Mouse (Mus musculus): ENCODE data around the gene Mphosph9. TPM values are rescaled to one million over a fixed set of nuclear protein-coding genes. Genes with fewer than 3 reads are reported as not detected.
A peak's percentile ranks its signal among the peaks of the same experiment; 100 is the strongest.

Gene Mphosph9
- total RNA-seq, 2 experiments from 2014 or later: 3.1 to 3.3 TPM

DNA sequence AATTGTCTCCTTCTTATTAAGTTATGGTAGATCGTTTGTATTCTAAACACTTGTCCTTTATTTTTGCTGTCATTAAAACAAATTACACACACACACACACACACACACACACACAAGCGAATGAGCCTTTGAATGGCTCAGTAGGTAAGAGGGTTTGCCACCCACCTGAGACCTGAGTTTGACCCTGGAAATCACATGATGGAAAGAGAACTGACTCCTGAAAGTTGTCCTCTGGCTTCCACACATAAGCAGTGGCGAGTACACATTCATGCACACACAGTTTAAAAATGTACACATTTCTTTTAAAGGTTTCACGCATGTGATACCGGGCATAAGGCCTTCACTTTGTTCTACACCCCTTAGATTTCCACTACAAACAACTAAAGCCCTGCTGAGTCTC lies 57.5 kb downstream of the Mphosph9 start:
- DNase-seq (ENCODE audit: low spot score): no peak

DNA sequence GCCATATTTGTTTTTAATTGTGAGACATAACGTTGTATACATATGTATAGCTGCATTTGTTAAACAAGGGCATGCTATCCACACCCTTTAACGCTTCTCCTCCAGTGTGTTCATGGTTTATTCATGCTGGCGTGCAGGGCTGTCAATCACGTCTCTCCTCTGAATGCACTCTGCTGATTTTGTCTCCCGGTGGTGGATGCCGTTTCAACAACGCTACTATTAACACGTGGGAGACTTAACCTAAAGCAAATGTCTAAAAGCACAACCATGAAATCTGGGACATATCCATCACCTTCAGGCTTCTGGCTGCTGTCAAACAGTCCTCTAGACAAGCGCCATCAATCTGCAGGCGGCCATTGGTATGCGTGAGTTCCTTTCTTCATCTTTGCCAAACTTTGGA lies 58.1 kb downstream of the Mphosph9 start:
- DNase-seq (ENCODE audit: low spot score): no peak

DNA sequence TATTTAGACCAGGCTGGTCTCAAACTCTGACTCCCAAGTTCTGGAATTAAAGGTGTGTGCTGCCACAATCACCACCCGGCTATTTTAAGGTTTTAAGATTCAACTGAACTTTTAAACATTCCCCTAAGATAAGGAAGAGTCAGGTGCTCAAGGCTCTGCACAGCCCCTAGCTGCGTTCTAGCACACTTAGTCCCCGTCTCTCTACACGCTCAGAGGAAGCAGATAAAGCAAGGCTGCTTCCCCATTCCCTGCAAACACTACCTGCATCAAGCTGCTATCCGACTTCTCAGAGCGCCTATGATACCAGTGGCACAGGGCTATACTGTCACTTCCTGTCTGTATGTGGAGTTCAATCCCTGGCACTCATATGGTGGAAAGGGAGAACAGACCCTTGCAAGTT lies 60.1 kb downstream of the Mphosph9 start:
- DNase-seq (ENCODE audit: low spot score): no peak

DNA sequence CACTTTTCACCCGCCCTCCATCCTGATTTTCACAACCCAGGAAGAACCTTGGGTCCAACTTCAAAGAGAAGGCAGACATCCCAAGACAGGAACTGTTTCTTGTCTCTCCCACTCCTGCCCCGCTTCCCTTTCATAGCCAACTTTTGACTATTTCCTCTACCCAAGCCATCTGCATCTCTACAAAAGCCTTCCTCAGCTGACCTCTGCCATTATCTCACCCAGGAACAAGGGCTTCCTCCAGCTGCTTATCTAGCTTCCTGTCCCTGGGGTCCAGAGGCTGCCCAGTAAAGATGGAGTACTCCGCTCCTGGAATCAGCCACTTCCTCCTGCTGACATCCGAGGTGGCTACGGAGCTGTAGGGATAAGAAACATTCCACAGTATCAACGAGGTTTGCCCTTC lies 61.0 kb downstream of the Mphosph9 start:
- DNase-seq (ENCODE audit: low spot score): no peak

DNA sequence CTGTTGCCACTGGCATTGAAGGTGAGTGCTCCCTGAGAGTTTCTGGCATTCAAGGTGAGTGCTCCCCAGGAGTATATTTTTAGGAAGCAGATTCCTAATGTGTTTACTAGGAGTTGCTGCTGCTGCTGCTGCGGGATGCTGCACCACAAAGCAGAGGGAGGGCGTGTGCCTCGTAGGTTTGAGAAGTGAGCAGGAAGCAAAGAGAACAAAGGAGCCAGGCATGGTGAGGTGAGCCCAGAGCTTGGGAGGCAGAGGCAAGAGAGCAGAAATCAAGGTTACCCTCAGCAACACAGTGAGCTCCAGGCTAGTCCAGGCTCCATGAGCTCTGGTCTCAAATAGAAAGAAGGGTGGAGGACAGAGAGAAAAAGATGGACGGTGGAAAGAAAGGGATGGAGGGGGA lies 64.5 kb downstream of the Mphosph9 start:
- DNase-seq (ENCODE audit: low spot score): no peak

DNA sequence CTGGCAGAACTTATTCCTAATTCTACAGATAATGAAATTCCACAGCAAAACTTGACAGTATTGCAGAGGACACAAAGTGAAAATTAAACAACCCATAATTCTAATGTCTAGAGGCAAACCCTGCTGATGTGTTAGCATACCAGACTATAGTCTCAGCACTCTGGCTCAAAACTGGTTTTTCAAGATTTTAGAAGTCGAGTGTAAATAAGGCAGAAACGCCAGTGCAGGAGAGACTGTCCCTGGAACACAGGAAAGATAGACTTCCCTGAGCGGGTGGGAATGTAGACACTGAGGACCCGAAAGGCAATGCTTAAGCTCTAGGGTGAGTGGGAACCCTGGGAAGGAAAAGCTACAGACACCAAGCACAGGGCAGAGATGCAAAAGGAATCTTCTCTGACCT lies 65.7 kb downstream of the Mphosph9 start:
- no peak for DNase-seq (ENCODE audit: low spot score)

DNA sequence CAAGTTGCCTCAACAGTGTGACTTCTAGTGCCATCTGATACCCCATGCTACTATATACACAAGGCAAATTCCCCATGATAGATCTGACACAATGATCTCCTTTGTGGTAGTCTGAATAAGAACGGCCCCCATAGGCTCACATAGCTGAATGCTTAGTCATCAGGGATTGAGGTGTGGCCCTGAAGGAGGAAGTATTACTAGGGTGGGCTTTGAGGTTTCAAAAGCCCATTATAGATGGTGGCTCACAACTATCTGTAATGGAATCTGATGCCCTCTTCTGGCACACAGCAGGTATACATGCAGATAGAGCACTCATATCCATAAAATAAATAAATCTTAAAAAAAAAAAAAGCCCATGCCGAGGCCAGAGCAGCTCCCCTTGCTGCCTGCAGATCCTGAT lies 68.6 kb downstream of the Mphosph9 start:
- no peak for DNase-seq (ENCODE audit: low spot score)

DNA sequence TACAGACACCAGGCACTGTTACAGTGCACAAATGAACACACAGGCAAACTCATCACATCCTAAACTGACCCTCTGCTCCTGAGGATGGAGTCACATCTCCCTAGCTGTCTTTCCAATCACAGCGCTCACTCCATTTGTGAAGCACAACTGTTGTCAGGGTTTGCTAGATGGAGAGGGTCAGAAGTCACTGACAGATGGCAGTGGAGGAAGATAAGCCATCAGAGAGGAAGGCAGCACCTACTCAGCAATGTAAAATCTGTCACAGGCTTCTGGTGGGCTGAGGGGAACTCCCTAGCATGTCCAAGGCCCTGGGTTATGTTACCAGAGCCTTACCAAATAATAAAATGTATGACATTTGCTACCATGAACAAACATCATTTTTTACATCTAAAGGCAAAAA lies 69.7 kb downstream of the Mphosph9 start:
- DNase-seq (ENCODE audit: low spot score): no peak

DNA sequence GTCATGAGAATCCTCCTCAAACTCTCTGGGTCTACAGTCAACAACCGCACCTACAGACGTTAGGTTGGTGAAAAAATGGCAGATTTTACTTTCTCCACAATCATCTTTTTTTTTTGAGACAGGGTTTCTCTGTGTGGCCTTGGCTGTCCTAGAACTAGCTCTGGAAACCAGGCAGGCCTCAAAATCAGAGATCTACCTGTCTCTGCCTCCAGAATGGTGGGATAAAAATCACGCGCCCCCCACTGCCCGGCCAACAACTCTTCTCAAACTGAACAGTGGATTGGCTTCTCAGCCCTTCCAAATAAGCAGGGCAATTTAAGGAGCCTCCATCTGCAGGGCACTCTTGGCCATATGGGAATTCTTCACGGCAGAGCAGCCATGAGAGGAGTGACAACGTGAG lies 72.6 kb downstream of the Mphosph9 start:
- no peak for DNase-seq (ENCODE audit: low spot score)

DNA sequence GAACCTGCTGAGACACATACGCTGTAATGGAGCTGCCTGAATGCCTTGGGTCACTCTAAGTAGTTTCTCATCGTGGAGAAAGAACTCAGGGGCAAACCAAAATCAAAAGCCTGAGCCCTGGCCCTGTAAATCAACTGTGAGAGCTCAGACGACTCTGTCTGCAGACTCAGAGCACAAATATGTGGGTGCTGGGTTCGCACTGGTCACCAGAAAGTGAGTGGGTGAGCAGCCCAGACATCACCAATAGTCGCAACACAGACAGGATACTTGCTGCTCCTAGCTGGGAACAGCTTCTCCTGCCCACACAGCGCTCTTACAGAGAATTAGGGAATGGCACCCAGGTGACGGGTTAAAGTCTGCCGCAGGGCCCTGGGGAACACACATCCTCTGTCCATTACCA lies 74.2 kb downstream of the Mphosph9 start:
- DNase-seq (ENCODE audit: low spot score): no peak

DNA sequence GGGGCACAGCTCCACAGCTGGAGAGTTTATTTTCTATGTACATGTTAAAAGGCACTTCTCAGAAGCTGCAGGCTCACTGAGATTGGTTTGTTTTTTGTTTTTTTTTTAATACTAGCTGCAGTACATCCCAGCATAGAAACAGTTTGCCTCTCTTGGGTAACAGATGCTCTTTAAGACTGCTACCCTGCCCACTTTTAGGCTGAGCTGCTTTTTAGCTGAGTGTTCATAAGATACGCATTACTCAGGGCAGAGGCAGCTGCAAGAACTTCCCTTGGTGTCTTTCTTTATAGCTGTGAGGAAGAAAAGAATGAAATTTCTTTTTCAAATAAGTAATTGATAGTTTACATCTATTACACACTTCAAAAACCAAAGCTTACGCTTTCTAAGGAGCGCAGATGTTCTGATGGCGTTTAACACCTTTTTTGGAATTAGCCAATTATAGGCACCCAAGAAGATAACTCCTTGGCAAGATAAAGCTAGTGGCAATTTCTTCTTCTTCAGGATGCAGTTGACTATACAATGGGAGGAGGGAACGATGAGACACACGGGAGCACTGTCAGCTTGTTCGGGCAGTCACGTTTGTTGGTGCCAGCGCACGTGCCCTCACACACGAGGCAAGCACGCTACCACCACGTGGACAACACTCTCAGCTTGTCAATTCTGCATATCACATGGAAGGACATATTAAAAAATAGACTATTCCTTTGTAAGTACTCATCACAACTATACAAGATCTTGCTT lies 75.0 kb downstream of the Mphosph9 start:
- DNase-seq (ENCODE audit: low spot score): no peak

DNA sequence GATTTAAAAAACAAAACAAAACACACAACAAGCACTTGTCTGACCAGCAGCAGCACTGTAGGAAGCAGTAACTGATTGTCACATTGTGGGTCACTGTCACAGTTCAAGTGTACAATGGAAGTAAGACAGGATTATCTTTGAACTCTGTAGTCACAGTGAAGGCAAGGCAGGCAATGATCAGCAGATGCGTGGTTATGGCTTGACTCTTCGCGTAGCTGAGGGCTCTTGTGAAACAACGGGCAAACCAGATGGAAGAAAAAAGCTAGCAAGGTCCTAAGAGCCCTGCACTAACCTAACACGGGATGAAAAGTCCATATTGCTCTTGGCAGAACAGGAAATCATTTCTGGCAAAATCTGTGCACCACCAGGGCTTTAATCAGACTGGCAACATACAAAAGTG lies 76.7 kb downstream of the Mphosph9 start:
- no peak for DNase-seq (ENCODE audit: low spot score)

DNA sequence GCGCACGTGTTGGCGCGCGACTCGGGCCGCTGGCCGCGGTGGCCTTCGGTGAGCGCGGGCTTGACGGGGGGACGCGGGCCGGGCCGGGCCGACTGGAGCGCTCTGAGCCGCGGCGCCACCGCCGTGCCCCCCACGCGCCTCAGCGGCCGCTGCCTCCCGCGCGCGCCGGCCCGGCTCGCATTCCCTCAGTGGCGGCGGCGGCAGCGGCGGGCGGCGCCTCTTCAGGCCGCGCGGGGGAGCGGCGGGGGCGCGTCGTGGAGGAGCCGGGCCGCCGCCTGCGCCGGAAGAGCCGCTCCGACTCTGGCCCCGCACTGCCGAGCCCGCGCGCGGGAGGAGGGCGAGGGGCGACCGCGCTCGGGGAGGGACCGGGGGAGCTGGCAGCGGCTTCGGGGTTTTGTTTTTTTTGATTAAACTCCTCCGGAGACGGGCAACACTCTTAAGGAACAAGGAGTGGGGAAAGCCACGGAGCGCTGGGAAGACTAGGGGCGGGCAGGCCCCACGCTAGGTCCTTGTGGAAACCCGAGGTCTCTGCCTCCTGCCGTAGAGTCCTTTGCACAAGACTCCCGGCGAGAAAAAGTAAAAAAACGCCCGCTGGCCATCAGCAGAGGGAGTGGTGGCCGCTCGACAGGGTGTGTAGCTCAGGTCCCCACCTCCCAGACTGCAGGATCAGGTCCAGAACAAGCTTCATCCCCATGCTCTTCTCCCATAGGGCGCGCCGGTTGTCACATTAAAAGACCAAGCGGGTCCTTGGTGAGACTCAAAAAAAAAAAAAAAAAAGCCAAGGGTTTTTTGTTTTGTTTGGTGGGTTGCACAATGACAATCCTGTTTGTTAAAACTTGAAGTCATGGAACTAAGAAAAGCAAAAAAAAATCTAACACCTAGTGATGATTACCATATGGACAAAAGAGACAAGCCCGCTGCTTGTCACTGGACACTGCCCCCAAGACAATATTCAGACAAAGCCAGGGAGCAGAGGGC lies 77.9 kb downstream of the Mphosph9 start, which contains the start of gene Pitpnm2:
Gene Pitpnm2, minus strand, starts transcription at position 147 of the 978 bp plus-strand sequence.
- DNase-seq (ENCODE audit: low spot score): no peak

DNA sequence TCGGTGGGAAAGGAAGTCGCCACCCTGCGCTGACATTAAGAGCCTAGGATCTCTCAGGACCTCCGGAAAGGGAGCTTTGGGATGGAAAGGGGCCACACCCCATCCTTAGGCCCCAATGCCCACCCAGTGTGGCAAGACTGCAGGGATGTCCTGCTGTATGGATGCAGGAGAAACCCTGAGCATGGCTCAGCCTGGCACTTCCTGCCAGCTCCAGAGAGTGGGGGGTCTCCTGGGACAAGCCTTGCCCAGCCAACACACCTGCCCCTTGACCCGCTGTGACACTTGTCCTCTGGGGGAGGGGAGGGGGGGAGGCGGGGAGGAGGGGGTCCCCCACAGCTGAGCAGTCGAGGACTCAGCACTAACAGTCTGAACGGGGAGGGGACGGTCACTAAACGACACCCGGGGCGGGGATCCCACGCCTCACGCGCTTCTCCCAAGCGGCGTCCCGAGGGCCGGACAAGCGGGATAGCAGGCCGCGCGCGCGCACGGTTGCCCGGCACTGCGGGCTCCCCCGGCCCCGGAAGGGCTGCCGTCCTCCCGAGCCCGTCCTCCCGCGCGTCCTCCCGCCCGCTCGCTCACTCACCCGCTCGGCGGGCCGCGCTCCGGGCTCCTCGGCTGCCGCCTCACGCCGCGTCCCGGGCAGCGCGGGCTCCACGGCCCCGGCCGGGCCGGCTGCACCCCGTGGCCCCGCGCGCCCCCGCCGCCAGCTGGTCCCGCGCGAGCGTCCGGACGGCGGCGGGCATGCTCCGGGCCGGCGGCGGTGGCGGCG lies 78.7 kb downstream of the Mphosph9 start:
- DNase-seq (ENCODE audit: low spot score): peak; percentile 41

DNA sequence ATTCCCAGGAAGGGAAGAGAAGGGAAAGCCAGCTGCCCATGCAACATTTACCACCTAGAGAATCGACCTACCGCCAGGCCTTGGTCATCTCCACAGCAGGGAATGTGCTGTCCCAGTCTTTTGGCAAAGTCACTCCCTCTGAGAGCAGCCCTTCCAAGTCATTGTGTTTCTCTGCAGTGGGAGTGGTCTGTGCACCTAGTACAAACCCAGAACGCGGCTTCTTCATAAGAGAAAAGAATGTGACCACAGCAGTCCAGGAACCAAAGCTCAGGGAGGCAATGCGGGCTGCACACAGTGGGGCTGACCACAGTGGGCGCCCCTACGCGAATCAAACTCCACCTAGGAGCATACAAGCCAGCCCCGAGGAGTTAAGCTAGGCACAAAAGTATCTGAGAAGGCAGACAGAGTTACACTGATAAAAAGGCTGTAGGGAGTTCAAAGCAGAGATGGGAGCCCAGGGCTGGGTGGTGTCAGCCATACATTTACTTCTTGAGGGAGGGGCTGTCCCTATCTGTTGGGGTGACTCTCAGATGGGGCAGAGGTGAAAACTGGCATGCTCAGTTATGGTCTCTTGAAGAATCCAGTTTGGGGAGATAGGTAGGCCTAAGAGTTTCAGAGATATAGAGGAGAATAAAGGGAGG lies 79.7 kb downstream of the Mphosph9 start:
- DNase-seq (ENCODE audit: low spot score): no peak

DNA sequence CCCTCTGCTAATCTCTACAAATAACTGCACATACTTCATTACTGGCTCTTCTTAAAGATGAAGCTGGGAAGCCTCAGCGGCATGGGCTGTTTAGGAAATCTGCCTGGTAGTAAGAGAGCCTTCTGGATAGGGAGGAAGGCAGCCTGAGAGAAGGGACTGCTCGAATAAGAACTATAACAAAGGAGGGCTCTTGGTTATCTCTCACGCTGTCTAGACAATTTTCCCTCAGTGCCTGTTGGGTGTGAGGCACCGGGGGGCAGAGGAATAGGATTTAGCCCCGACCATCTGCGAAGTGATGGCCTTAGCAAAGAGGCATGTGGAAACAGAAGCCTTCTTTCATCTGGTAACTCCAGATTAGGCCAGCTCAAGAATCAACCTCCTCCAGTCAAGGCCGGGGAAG lies 80.5 kb downstream of the Mphosph9 start:
- DNase-seq (ENCODE audit: low spot score): no peak

DNA sequence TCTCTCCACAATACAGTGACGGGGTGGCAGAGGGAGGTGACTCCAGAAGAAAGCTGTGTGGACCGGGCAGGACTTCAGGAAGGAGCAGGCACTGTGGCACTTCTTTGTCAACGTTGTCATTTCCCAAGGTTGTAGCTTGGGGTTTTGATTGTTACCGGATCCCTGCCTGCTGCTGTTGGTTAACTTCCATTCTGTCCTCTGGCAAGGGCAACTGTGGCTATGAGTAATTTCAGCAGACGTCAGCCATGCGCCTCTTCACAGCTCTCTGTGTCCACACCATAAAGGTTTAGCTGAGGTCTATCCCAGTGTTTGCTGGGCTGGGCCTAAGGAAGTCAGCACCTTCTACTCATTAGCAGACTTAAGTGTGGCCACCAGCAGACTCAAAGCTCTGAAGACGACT lies 82.9 kb downstream of the Mphosph9 start:
- DNase-seq (ENCODE audit: low spot score): no peak

DNA sequence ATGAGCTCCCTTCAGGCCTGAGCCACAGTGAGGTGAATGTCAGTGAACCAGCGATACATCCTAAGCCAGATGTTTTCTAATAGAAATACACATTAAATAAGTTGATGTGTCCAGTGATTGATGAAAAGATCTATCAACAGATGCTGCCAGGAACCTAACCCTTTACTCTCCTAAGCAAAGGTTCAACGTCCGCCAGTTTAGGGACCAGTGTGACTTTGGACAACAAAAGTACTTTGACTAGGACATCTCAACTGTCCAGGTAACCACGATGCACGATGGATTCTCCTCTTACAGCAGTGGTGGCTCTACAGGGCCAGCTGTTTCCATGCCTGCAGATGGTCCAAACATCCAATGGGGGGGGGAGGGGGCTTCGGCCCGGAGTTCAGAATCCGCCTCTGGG lies 83.3 kb downstream of the Mphosph9 start:
- DNase-seq (ENCODE audit: low spot score): no peak

DNA sequence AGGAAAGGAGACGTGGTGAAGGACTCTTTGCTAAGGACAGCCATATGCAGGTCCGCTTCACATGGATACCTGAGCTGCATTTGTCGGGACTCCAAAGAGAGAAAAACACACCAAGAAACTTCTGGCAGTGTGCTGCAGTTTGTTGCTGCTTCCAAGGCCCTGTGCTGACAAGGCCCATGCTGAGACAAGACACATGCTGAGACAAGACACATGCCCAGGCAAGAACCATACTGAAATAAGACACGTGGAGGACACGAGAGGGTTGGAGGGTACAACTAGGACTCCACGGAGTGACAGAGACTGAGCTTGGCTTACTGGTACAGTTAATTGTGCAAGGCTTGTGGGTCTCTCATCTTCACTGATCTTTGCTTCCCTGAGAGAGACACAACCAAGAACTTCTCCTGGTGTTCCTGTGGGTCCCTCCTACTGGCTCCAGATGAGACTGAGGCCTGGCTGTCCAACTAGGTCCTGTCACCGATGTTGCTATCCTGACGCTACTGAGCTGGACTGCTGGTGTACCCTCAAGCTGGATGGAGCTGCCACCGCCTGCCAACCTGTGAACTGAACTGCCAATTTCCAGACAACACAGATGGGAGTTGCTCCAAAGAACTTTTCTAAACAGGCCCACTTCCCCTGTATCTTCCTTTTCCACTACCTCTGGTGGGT lies 84.4 kb downstream of the Mphosph9 start:
- no peak for DNase-seq (ENCODE audit: low spot score)

DNA sequence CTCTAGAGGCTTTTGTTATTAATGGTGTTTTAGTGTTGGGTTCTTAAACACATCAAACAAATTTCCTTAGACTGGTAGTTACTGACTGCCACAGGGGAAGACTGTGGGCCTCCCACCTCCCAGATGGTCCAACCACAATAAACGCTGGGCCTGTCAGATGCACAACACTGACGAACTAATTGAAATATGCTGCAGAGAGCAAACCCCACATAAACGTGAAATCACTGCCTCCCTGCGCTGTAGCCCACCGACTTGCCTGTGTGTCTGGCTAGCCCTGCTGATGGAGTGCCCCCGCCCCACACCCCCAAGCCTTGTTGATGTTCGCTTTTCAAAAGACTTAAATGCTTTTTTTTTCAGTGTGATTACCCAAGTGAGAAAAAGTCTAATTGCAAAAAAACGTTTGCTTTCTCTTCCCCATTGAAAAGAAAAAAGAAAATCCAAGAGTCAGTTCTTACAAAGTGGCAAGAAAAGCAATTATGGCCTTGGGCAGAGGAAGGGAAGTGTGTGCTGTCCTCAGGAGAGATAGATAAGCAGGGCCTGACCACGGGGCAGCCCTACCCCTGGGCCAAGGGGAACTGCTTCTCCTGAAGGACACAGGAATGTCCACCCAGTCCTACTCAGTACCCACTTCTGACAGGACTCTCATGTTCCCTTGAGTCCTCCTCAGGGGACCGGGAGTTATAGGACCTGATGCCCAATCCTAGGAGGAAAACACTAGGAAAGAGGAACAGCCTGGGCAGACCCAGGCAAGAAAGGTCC lies 85.9 kb downstream of the Mphosph9 start:
- no peak for DNase-seq (ENCODE audit: low spot score)
